Mouse (Mus musculus): Measurements from ENCODE around the gene Rpl19. TPM values are rescaled to one million over a fixed set of nuclear protein-coding genes. Genes with fewer than 3 reads are reported as not detected.

Gene Rpl19
- polyA plus RNA-seq, 1 experiment from 2014 or later, result 1,089 TPM

DNA sequence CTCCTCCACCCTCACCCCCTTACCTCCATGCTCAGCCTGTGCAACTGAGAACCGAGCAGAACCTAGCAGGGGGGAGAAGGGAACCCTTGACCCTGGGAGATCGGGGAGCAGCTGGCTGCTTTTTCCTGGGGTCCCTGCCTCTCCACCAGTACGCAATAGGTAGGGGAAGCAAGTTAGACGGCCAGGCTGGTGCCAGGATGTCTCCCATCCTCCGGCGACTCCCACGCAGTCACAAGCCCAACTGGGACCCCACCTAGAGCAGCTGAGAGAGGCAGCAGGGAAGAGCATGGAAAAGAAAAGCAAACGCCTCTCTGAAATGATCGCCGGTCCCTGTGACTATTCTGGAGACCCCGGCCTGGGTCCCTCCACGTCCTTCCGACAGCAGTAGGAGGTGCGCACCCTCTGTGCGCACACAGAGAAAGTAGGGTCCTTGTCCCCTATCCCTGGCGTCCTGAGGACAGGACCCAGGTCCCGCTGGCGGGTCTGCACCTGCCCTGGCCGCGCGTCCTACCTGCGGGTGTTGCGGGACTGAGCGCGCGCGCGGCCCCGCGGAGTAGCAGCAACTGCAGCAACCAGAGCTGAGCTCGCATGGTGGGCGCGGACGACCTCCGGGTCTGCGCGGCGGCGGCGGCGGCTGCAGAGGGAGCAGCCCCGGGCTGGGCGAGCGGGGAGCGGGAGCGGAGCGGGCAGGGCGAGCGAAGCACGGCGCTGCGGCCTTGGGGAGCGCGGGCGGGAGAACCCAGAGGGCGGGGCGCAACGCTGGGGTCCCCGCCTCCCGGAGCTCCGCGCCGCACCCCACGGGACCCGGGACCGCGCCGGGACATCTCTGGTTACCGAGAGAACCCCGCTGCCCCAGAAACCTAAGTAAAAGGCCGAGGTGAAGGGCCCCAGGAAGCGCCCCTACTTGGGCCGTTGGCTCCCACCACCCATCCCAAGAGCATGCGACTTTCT, 40.5 kb upstream of the Rpl19 start, which contains the start of gene Plxdc1:
Plxdc1 (minus strand) TSS at position 718 of the 951 bp plus-strand sequence.
- Histone ChIP-seq H3K4me2 (ENCODE audit: low read depth, low read length) (peak within 1 kb of the TSS; percentile 85), H3K27me3 (ENCODE audit: control insufficient read depth, insufficient read depth, low read length) (peaks cover 25% of the 10 kb centered on the region), H3K27ac (replicated peaks; ENCODE audit: low read depth, low read length) (no peak within 1 kb of the TSS), H3K9me3 (replicated peaks; ENCODE audit: control insufficient read depth, low read length) (no peaks in the 10 kb centered on the region), H3K4me3 (ENCODE audit: low read depth, low read length) (peak within 1 kb of the TSS; percentile 75), H3K36me3 (replicated peaks; ENCODE audit: control insufficient read depth, insufficient read depth, low read depth, low read length) (no peaks in the 10 kb centered on the region), H3K4me1 (ENCODE audit: control insufficient read depth, insufficient read depth, low read length) (no peaks in the 10 kb centered on the region), H3K9ac (replicated peaks; ENCODE audit: low read length) (peak within 1 kb of the TSS; percentile 61)
- 3% methylated on average over 55 of the region's 74 CpGs for WGBS
- DNase-seq (ENCODE audit: low spot score), result peak; percentile 43
- ATAC-seq (replicated peaks; ENCODE audit: insufficient number of reproducible peaks, low FRiP score, low TSS enrichment, low read depth), result no peak

- Histone ChIP-seq H3K27me3 (ENCODE audit: control insufficient read depth, insufficient read depth, low read length) (peaks cover 25% of the 10 kb centered on the region), H3K9ac (replicated peaks; ENCODE audit: low read length) (no peak overlapping the region)
Measured at GRCm38 (mm10) chr11:97986738-97987465, 39.6 kb upstream of the Rpl19 start.

GRCm38 (mm10) chr11:97987551-97988526, 38.7 kb upstream of the Rpl19 start:
- ATAC-seq (replicated peaks; ENCODE audit: insufficient number of reproducible peaks, low FRiP score, low TSS enrichment, low read depth) (peak; percentile 75), DNase-seq (ENCODE audit: low spot score) (peak; percentile 97)
- H3K27ac ChIP-seq (replicated peaks; ENCODE audit: low read depth, low read length), result peak overlapping the region; percentile 63
- 0% methylated on average over 42 of the region's 42 CpGs for WGBS
- H3K36me3 ChIP-seq (replicated peaks; ENCODE audit: control insufficient read depth, insufficient read depth, low read depth, low read length), result no peaks in the 10 kb centered on the region
- no peaks in the 10 kb centered on the region for H3K9me3 ChIP-seq (replicated peaks; ENCODE audit: control insufficient read depth, low read length)
- H3K4me3 ChIP-seq (ENCODE audit: low read depth, low read length), result peak overlapping the region; percentile 75
- no peaks in the 10 kb centered on the region for H3K4me1 ChIP-seq (ENCODE audit: control insufficient read depth, insufficient read depth, low read length)
- peak overlapping the region; percentile 60 for H3K4me2 ChIP-seq (ENCODE audit: low read depth, low read length)
- peak overlapping the region; percentile 76 for H3K9ac ChIP-seq (replicated peaks; ENCODE audit: low read length)
- peaks cover 25% of the 10 kb centered on the region for H3K27me3 ChIP-seq (ENCODE audit: control insufficient read depth, insufficient read depth, low read length)

More at GRCm38 (mm10) chr11:97986738-97987465, 39.6 kb upstream of the Rpl19 start:
- Histone ChIP-seq H3K27ac (replicated peaks; ENCODE audit: low read depth, low read length) (no peak overlapping the region), H3K9me3 (replicated peaks; ENCODE audit: control insufficient read depth, low read length) (no peaks in the 10 kb centered on the region), H3K4me3 (ENCODE audit: low read depth, low read length) (peak overlapping the region; percentile 75), H3K4me2 (ENCODE audit: low read depth, low read length) (peak overlapping the region; percentile 85), H3K4me1 (ENCODE audit: control insufficient read depth, insufficient read depth, low read length) (no peaks in the 10 kb centered on the region), H3K36me3 (replicated peaks; ENCODE audit: control insufficient read depth, insufficient read depth, low read depth, low read length) (no peaks in the 10 kb centered on the region)
- no peak for ATAC-seq (replicated peaks; ENCODE audit: insufficient number of reproducible peaks, low FRiP score, low TSS enrichment, low read depth)
- 25% methylated on average over 13 of the region's 17 CpGs for WGBS
- DNase-seq (ENCODE audit: low spot score), result no peak

DNA sequence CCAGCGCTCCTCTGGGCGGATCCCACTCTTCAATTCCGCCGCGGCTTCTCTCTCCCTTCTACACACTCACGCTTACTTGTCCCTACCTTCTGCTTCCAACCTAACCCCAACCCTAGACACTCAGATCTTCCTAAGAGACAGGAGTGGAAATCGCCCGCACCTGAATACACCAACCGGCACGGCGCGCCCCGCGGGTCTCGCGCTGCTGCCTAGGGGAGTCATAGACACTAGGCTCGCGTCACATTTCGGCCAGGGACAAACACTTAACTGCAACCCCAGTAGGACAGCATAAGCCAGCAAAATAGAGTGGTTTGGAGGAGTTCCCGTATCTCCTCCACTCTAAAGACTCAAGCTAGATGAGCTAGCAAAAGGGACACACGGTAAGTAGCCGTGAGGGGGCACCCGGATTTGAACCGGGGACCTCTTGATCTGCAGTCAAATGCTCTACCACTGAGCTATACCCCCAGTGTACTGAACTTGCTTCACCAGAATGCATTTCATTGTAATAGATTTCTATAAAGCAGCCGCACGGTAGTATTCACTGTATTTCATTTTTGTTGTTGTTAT, 37.9 kb upstream of the Rpl19 start:
- H3K4me2 ChIP-seq (ENCODE audit: low read depth, low read length), result peak overlapping the region; percentile 60
- H3K27me3 ChIP-seq (ENCODE audit: control insufficient read depth, insufficient read depth, low read length), result peaks cover 25% of the 10 kb centered on the region
- peak; percentile 92 for DNase-seq (ENCODE audit: low spot score)
- H3K4me3 ChIP-seq (ENCODE audit: low read depth, low read length), result peak overlapping the region; percentile 75
- H3K9ac ChIP-seq (replicated peaks; ENCODE audit: low read length), result peak overlapping the region; percentile 76
- H3K36me3 ChIP-seq (replicated peaks; ENCODE audit: control insufficient read depth, insufficient read depth, low read depth, low read length), result no peaks in the 10 kb centered on the region
- peak overlapping the region; percentile 63 for H3K27ac ChIP-seq (replicated peaks; ENCODE audit: low read depth, low read length)
- H3K4me1 ChIP-seq (ENCODE audit: control insufficient read depth, insufficient read depth, low read length), result no peaks in the 10 kb centered on the region
- H3K9me3 ChIP-seq (replicated peaks; ENCODE audit: control insufficient read depth, low read length), result no peaks in the 10 kb centered on the region
- ATAC-seq (replicated peaks; ENCODE audit: insufficient number of reproducible peaks, low FRiP score, low TSS enrichment, low read depth), result peak; percentile 71
- WGBS, result under 1% methylated on average over 26 of the region's 26 CpGs

DNA sequence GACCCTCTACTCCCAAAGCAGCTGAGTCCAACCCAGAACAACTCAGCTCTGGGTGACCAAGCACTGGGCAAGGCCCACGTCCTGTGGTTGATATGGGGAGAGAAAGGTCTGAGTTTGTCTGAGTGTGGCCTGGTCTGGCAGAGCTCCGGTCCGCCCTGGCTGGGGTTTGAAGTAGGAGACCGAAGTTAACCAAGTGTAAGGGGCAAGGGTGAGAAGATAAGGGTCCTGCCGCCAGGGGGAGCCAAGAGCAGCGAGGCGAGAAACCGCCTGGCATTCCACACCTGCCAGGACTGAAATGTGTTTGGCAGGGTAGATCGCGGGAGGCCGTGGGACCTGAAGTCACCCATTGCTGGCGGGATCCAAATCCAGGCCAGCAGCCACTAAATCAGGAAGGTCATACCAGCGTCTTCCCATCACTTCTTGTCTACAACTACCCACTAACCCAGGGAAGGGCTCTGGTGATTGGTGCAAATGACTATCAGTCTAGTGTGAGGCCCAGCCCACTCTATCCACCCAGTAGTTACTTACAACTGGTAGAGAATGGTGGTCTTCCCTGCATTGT, 31.9 kb upstream of the Rpl19 start:
- DNase-seq (ENCODE audit: low spot score), result peak; percentile 79
- H3K4me3 ChIP-seq (ENCODE audit: low read depth, low read length), result peak overlapping the region; percentile 40
- no peaks in the 10 kb centered on the region for H3K27me3 ChIP-seq (ENCODE audit: control insufficient read depth, insufficient read depth, low read length)
- 6% methylated on average over 13 of the region's 13 CpGs for WGBS
- no peaks in the 10 kb centered on the region for H3K36me3 ChIP-seq (replicated peaks; ENCODE audit: control insufficient read depth, insufficient read depth, low read depth, low read length)
- H3K9me3 ChIP-seq (replicated peaks; ENCODE audit: control insufficient read depth, low read length), result no peaks in the 10 kb centered on the region
- peaks cover 5% of the 10 kb centered on the region; the same call in 1 of the 2 replicates for H3K4me1 ChIP-seq (ENCODE audit: control insufficient read depth, insufficient read depth, low read length)
- H3K27ac ChIP-seq (replicated peaks; ENCODE audit: low read depth, low read length), result no peak overlapping the region
- ATAC-seq (replicated peaks; ENCODE audit: insufficient number of reproducible peaks, low FRiP score, low TSS enrichment, low read depth), result no peak
- peak overlapping the region; percentile 88 for H3K4me2 ChIP-seq (ENCODE audit: low read depth, low read length)
- H3K9ac ChIP-seq (replicated peaks; ENCODE audit: low read length), result no peak overlapping the region

- WGBS, result 2% methylated on average over 26 of the region's 26 CpGs
- H3K27ac ChIP-seq (replicated peaks; ENCODE audit: low read depth, low read length), result no peak within 1 kb of the TSS
- ATAC-seq (replicated peaks; ENCODE audit: insufficient number of reproducible peaks, low FRiP score, low TSS enrichment, low read depth), result peak; percentile 12; the same call in 1 of the 2 replicates
Measured at GRCm38 (mm10) chr11:97995564-97996288, 30.8 kb upstream of the Rpl19 start, which contains the start of gene Arl5c. Gene Arl5c, minus strand, starts transcription at chr11:97996181.

More at GRCm38 (mm10) chr11:97995564-97996288, 30.8 kb upstream of the Rpl19 start, which contains the start of gene Arl5c:
- H3K36me3 ChIP-seq (replicated peaks; ENCODE audit: control insufficient read depth, insufficient read depth, low read depth, low read length), result no peaks in the 10 kb centered on the region
- peaks cover 5% of the 10 kb centered on the region; the same call in 1 of the 2 replicates for H3K4me1 ChIP-seq (ENCODE audit: control insufficient read depth, insufficient read depth, low read length)
- peak within 1 kb of the TSS; percentile 55 for H3K9ac ChIP-seq (replicated peaks; ENCODE audit: low read length)
- peak within 1 kb of the TSS; percentile 40 for H3K4me3 ChIP-seq (ENCODE audit: low read depth, low read length)
- peak within 1 kb of the TSS; percentile 88 for H3K4me2 ChIP-seq (ENCODE audit: low read depth, low read length)
- peak; percentile 68 for DNase-seq (ENCODE audit: low spot score)
- H3K27me3 ChIP-seq (ENCODE audit: control insufficient read depth, insufficient read depth, low read length), result no peaks in the 10 kb centered on the region; the same call in 1 of the 2 replicates
- H3K9me3 ChIP-seq (replicated peaks; ENCODE audit: control insufficient read depth, low read length), result no peaks in the 10 kb centered on the region
